Comparison of ENCODE assay signal across 14 mouse cellular contexts in genomic region chr2:102099702-102100450, GRCm38 (mm10).
DNase-seq lines count a peak whose midpoint lies in the region; ATAC-seq lines count a peak whose summit lies in the region.
"Had no signal": no experiment of that assay in that cellular context is flagged by ENCODE, and none has a peak within 500 bp of the region (broad histone marks: within the 10 kb centered on the region; RNA-seq: fewer than 3 reads in every experiment).

No protein-coding gene starts in this region.

- H3K4me2 ChIP-seq in heart, embryonic 11.5 days, result no peak overlapping the region
- H3K4me2 ChIP-seq in intestine, embryonic 15.5 days (replicated peaks), result no peak overlapping the region
- H3K4me2 ChIP-seq: hindbrain, embryonic 14.5 days; liver, embryonic 15.5 days had no signal

- peak overlapping the region; percentile 44; the same call in 1 of the 2 replicates for H3K27ac ChIP-seq in heart, embryonic 10.5 days
- no peak overlapping the region for H3K27ac ChIP-seq in heart, embryonic 11.5 days (ENCODE audit: low read depth, low read length)
- peak overlapping the region; percentile 20 for H3K27ac ChIP-seq in intestine, embryonic 15.5 days
- H3K27ac ChIP-seq: hindbrain, embryonic 14.5 days; liver, embryonic 15.5 days had no signal

- H3K4me1 ChIP-seq in heart, embryonic 10.5 days, result peaks cover 31% of the 10 kb centered on the region
- peaks cover 9% of the 10 kb centered on the region for H3K4me1 ChIP-seq in heart, embryonic 11.5 days (ENCODE audit: control insufficient read depth, insufficient read depth, low read length)
- no peaks in the 10 kb centered on the region; the same call in 1 of the 2 replicates for H3K4me1 ChIP-seq in intestine, embryonic 15.5 days (replicated peaks)
- H3K4me1 ChIP-seq: liver, embryonic 15.5 days had no signal

- ATAC-seq in heart, embryonic 11.5 days (replicated peaks; ENCODE audit: insufficient number of reproducible peaks, low FRiP score, low TSS enrichment), result no peak
- 0 out of 2 replicates have a peak, but pooled peaks have one; percentile 41 for ATAC-seq in intestine, embryonic 15.5 days
- ATAC-seq: activated CD4-positive, CD25-positive, alpha-beta regulatory T cell, adult 4 months; Patski had no signal

- 73% methylated on average over 14 of the region's 14 CpGs for WGBS in heart, embryonic 10.5 days
- WGBS in heart, embryonic 11.5 days (ENCODE audit: insufficient replicate concordance), result 71% methylated on average over 14 of the region's 14 CpGs
- WGBS in intestine, embryonic 15.5 days, result 60% methylated on average over 14 of the region's 14 CpGs

- no peak overlapping the region for H3K9ac ChIP-seq in heart, embryonic 11.5 days (ENCODE audit: low read depth, low read length)
- H3K9ac ChIP-seq in intestine, embryonic 15.5 days, result no peak overlapping the region
- H3K9ac ChIP-seq: hindbrain, embryonic 14.5 days; liver, embryonic 15.5 days had no signal

- H3K4me3 ChIP-seq in heart, embryonic 10.5 days, result no peak overlapping the region
- H3K4me3 ChIP-seq in heart, embryonic 11.5 days (ENCODE audit: low read depth, low read length), result no peak overlapping the region
- H3K4me3 ChIP-seq in intestine, embryonic 15.5 days (replicated peaks), result no peak overlapping the region
- H3K4me3 ChIP-seq: liver, embryonic 15.5 days had no signal

- no peak for DNase-seq in heart, embryonic 10.5 days (ENCODE audit: low spot score)
- DNase-seq in kidney, postnatal 10 days, result peak; percentile 50
- no peak for DNase-seq in kidney, postnatal 36 days
- peak; percentile 43 to 54 for DNase-seq in lung, postnatal 4 days
- DNase-seq in spleen, postnatal 36 days (ENCODE audit: low spot score in 2 of 2), result no peak
- DNase-seq: cerebellum, adult 9-10 months; layer of hippocampus, adult 9-11 months; right cerebral cortex, adult 18-20 months had no signal

- no peaks in the 10 kb centered on the region for H3K27me3 ChIP-seq in heart, embryonic 10.5 days (ENCODE audit: insufficient read depth, poor library complexity, severe bottlenecking)
- no peaks in the 10 kb centered on the region for H3K27me3 ChIP-seq in heart, embryonic 11.5 days (ENCODE audit: control insufficient read depth, insufficient read depth, low read length)
- no peaks in the 10 kb centered on the region for H3K27me3 ChIP-seq in intestine, embryonic 15.5 days (replicated peaks)
- H3K27me3 ChIP-seq: liver, embryonic 15.5 days; Patski had no signal

- no peaks in the 10 kb centered on the region for H3K36me3 ChIP-seq in heart, embryonic 10.5 days
- H3K36me3 ChIP-seq in heart, embryonic 11.5 days (ENCODE audit: control insufficient read depth, insufficient read depth, low read length), result no peaks in the 10 kb centered on the region
- H3K36me3 ChIP-seq in intestine, embryonic 15.5 days, result no peaks in the 10 kb centered on the region
- H3K36me3 ChIP-seq: liver, embryonic 15.5 days had no signal

- no peaks in the 10 kb centered on the region for H3K9me3 ChIP-seq in heart, embryonic 10.5 days
- no peaks in the 10 kb centered on the region for H3K9me3 ChIP-seq in heart, embryonic 11.5 days (replicated peaks; ENCODE audit: control insufficient read depth, low read length)
- H3K9me3 ChIP-seq in intestine, embryonic 15.5 days, result no peaks in the 10 kb centered on the region
- H3K9me3 ChIP-seq: liver, embryonic 15.5 days had no signal

Comparison
In these comparisons a context has a peak if more than half of its experiments do, and no peak if none do; other contexts are left out.
1. DNase-seq: peak in kidney, postnatal 10 days (single experiment) and lung, postnatal 4 days (2 of 2); none in heart, embryonic 10.5 days (single experiment), kidney, postnatal 36 days (0 of 2) and spleen, postnatal 36 days (0 of 2).